Mouse (Mus musculus): ENCODE results near the gene Tbx3.

Gene Tbx3

GRCm38 (mm10) chr5:119670566-119671108 is at the start of gene Tbx3:
TSS of gene Tbx3 (plus strand) at chr5:119670669.
- DNase-seq (ENCODE audit: extremely low read depth, insufficient read length, low spot score), result peak; percentile 99

- no peak for DNase-seq (ENCODE audit: extremely low read depth, insufficient read length, low spot score)
Observed at GRCm38 (mm10) chr5:119622076-119622475, 48.4 kb upstream of the Tbx3 start.

- no peak for DNase-seq (ENCODE audit: extremely low read depth, insufficient read length, low spot score)
Observed at GRCm38 (mm10) chr5:119624554-119624953, 45.9 kb upstream of the Tbx3 start.

GRCm38 (mm10) chr5:119625603-119626002 is 44.9 kb upstream of the Tbx3 start:
- no peak for DNase-seq (ENCODE audit: extremely low read depth, insufficient read length, low spot score)

- DNase-seq (ENCODE audit: extremely low read depth, insufficient read length, low spot score), result no peak
Observed at GRCm38 (mm10) chr5:119626154-119626553, 44.3 kb upstream of the Tbx3 start.

- no peak for DNase-seq (ENCODE audit: extremely low read depth, insufficient read length, low spot score)
Observed at GRCm38 (mm10) chr5:119626662-119627061, 43.8 kb upstream of the Tbx3 start.

GRCm38 (mm10) chr5:119628100-119628499 is 42.4 kb upstream of the Tbx3 start:
- DNase-seq (ENCODE audit: extremely low read depth, insufficient read length, low spot score), result no peak

- no peak for DNase-seq (ENCODE audit: extremely low read depth, insufficient read length, low spot score)
Observed at GRCm38 (mm10) chr5:119628746-119629327, 41.6 kb upstream of the Tbx3 start.

GRCm38 (mm10) chr5:119633581-119633980 is 36.9 kb upstream of the Tbx3 start:
- DNase-seq (ENCODE audit: extremely low read depth, insufficient read length, low spot score), result no peak

- DNase-seq (ENCODE audit: extremely low read depth, insufficient read length, low spot score), result peak; percentile 36
Observed at GRCm38 (mm10) chr5:119634861-119635260, 35.6 kb upstream of the Tbx3 start.

GRCm38 (mm10) chr5:119638300-119638699 is 32.2 kb upstream of the Tbx3 start:
- peak; percentile 36 for DNase-seq (ENCODE audit: extremely low read depth, insufficient read length, low spot score)

GRCm38 (mm10) chr5:119641094-119641493 is 29.4 kb upstream of the Tbx3 start:
- DNase-seq (ENCODE audit: extremely low read depth, insufficient read length, low spot score), result no peak

- DNase-seq (ENCODE audit: extremely low read depth, insufficient read length, low spot score), result no peak
Observed at GRCm38 (mm10) chr5:119641714-119642113, 28.8 kb upstream of the Tbx3 start.

- peak; percentile 59 for DNase-seq (ENCODE audit: extremely low read depth, insufficient read length, low spot score)
Observed at GRCm38 (mm10) chr5:119646965-119647364, 23.5 kb upstream of the Tbx3 start.

- DNase-seq (ENCODE audit: extremely low read depth, insufficient read length, low spot score), result no peak
Observed at GRCm38 (mm10) chr5:119651135-119651965, 19.1 kb upstream of the Tbx3 start.

GRCm38 (mm10) chr5:119656354-119656753 is 14.1 kb upstream of the Tbx3 start:
- DNase-seq (ENCODE audit: extremely low read depth, insufficient read length, low spot score), result no peak

GRCm38 (mm10) chr5:119656856-119657255 is 13.6 kb upstream of the Tbx3 start:
- DNase-seq (ENCODE audit: extremely low read depth, insufficient read length, low spot score), result no peak

GRCm38 (mm10) chr5:119657362-119657761 is 13.1 kb upstream of the Tbx3 start:
- DNase-seq (ENCODE audit: extremely low read depth, insufficient read length, low spot score), result no peak

- DNase-seq (ENCODE audit: extremely low read depth, insufficient read length, low spot score), result no peak
Observed at GRCm38 (mm10) chr5:119657804-119658203, 12.7 kb upstream of the Tbx3 start.

GRCm38 (mm10) chr5:119658396-119658795 is 12.1 kb upstream of the Tbx3 start:
- no peak for DNase-seq (ENCODE audit: extremely low read depth, insufficient read length, low spot score)

GRCm38 (mm10) chr5:119659041-119659440 is 11.4 kb upstream of the Tbx3 start:
- no peak for DNase-seq (ENCODE audit: extremely low read depth, insufficient read length, low spot score)

All from 3134 (cell line).